Mouse (Mus musculus) liver, adult 2 months (tissue): ENCODE measurements around the gene Myh9.

Source experiments
- CTCF ChIP-seq: fragments of 200-500 bp; IDR thresholded peaks from 2 replicates; pipeline ENCODE4 v1.5.1; 2011; ENCODE audit warnings: low read depth, low read length, control low read depth
- POLR2A ChIP-seq: fragments of 200-500 bp; IDR thresholded peaks from 2 replicates; pipeline ENCODE4 v1.6.1; 2011; ENCODE audit warnings: low read length, control low read depth; ENCODE audit not compliant: insufficient read depth; ENCODE audit errors: extremely low read depth

DNA sequence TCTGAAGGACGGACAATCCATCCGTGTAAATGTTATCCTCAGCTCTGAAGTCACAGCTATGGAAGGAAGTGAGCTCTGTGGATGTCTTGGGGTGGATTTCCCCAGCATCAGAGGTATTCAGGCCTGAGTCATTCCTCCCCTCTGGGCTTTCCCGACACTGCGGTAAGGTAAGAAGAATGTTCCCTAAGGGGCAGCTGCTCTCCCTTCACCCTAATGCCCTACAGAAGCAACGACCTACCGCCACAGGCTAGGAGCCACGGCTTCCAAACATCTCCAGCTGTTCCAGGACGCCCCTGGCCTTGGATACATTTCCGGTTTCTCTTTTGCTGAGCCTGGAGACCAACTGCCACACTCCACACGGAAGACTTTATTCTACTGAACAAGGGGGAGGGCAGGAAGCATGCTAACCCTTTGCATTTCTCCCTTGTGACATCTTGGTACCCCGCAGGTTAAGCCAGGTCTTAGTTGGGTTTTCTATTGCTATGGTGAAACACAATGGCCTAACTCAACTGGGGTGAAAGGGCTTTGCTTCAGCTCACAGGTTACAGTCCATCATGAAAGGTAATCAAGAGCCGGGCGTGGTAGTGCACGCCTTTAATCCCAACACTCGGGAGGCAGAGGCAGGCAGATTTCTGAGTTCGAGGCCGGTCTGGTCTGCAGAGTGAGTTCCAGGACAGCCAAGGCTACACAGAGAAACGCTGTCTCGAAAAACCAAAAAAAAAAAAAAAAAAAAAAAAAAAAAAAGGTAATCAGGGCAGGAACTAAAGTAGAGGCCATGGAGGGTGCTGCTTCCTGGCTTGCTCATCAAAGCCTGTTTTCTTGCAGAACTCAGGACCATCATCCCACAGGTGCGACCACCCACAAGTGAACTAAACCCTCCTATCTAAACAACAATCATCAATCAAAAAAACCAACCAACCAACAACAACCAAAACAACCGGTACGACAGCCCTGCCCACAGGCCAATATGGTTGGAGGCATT is 21.3 kb upstream of the Myh9 start:
- TF ChIP-seq POLR2A (no peak), CTCF (no peak)
